Mouse (Mus musculus) heart, adult 11 months (tissue): ENCODE results near the gene Pxt1.

ENCODE experiments used
- DNase-seq: peaks from one replicate; pipeline ENCODE4 v3.0.0; 2022

Pxt1 gene

GRCm38 (mm10) chr17:28910139-28910538 is 33.5 kb downstream of the Pxt1 start:
- no peak for DNase-seq

- DNase-seq = peak; percentile 92
These were observed 34.2 kb downstream of the Pxt1 start for GRCm38 (mm10) chr17:28909252-28909941.

GRCm38 (mm10) chr17:28907959-28908358 is 35.7 kb downstream of the Pxt1 start:
- peak; percentile 89 for DNase-seq

GRCm38 (mm10) chr17:28905377-28905916 is 38.2 kb downstream of the Pxt1 start:
- peak; percentile 88 for DNase-seq

GRCm38 (mm10) chr17:28904546-28905376 is 38.9 kb downstream of the Pxt1 start:
- peak; percentile 88 for DNase-seq

GRCm38 (mm10) chr17:28901559-28901958 is 42.1 kb downstream of the Pxt1 start:
- DNase-seq = no peak

- DNase-seq = peak; percentile 87
These were observed 44.2 kb downstream of the Pxt1 start for GRCm38 (mm10) chr17:28899427-28899826.

- no peak for DNase-seq
These were observed 45.4 kb downstream of the Pxt1 start for GRCm38 (mm10) chr17:28898249-28898648.

- DNase-seq = peak; percentile 89
These were observed 45.8 kb downstream of the Pxt1 start for GRCm38 (mm10) chr17:28897817-28898216.

GRCm38 (mm10) chr17:28896095-28896780 is 47.4 kb downstream of the Pxt1 start:
- peak; percentile 77 for DNase-seq

GRCm38 (mm10) chr17:28895217-28895875 is 48.3 kb downstream of the Pxt1 start:
- peak; percentile 85 for DNase-seq

GRCm38 (mm10) chr17:28894050-28894767 is 49.4 kb downstream of the Pxt1 start:
- DNase-seq = peak; percentile 95

- no peak for DNase-seq
These were observed 57.4 kb downstream of the Pxt1 start for GRCm38 (mm10) chr17:28886266-28886665.

GRCm38 (mm10) chr17:28885231-28885630 is 58.4 kb downstream of the Pxt1 start:
- no peak for DNase-seq
